Mouse (Mus musculus): Measurements from ENCODE around the gene Lrrc51. TPM values are rescaled to one million over a fixed set of nuclear protein-coding genes. Genes with fewer than 3 reads are reported as not detected.

Lrrc51 gene
- polyA plus RNA-seq, 1 experiment from 2014 or later: 11.6 TPM

- no peaks in the 10 kb centered on the region for H3K27me3 ChIP-seq (ENCODE audit: control insufficient read depth, insufficient read depth, low read length)
- H3K4me1 ChIP-seq (ENCODE audit: control insufficient read depth, insufficient read depth, low read length): peaks cover 18% of the 10 kb centered on the region
- H3K9ac ChIP-seq (replicated peaks; ENCODE audit: low read depth, low read length): no peak overlapping the region
- peak overlapping the region; percentile 57 for H3K4me2 ChIP-seq (replicated peaks; ENCODE audit: low read depth, low read length)
- 50% methylated on average over 2 of the region's 2 CpGs for WGBS
- no peaks in the 10 kb centered on the region for H3K36me3 ChIP-seq (ENCODE audit: control insufficient read depth, insufficient read depth, low read length)
- H3K9me3 ChIP-seq (ENCODE audit: control insufficient read depth, low read depth, low read length): no peaks in the 10 kb centered on the region
- peak overlapping the region; percentile 100; the same call in 1 of the 2 replicates for H3K27ac ChIP-seq (ENCODE audit: low read length)
- no peak overlapping the region for H3K4me3 ChIP-seq (ENCODE audit: low read depth, low read length)
- ATAC-seq (ENCODE audit: insufficient number of reproducible peaks, insufficient read depth, low FRiP score, low read depth): no peak
Observed at GRCm38 (mm10) chr7:101968751-101969150, 35.1 kb upstream of the Lrrc51 start.

- ATAC-seq (ENCODE audit: insufficient number of reproducible peaks, insufficient read depth, low FRiP score, low read depth): no peak
- peaks cover 9% of the 10 kb centered on the region for H3K4me1 ChIP-seq (ENCODE audit: control insufficient read depth, insufficient read depth, low read length)
- H3K4me3 ChIP-seq (ENCODE audit: low read depth, low read length): no peak overlapping the region
- H3K4me2 ChIP-seq (replicated peaks; ENCODE audit: low read depth, low read length): no peak overlapping the region
- H3K9me3 ChIP-seq (ENCODE audit: control insufficient read depth, low read depth, low read length): no peaks in the 10 kb centered on the region
- H3K27ac ChIP-seq (ENCODE audit: low read length): no peak overlapping the region
- no peaks in the 10 kb centered on the region for H3K36me3 ChIP-seq (ENCODE audit: control insufficient read depth, insufficient read depth, low read length)
- WGBS: 91% methylated on average over 1 of the region's 1 CpGs
- no peaks in the 10 kb centered on the region for H3K27me3 ChIP-seq (ENCODE audit: control insufficient read depth, insufficient read depth, low read length)
- no peak overlapping the region for H3K9ac ChIP-seq (replicated peaks; ENCODE audit: low read depth, low read length)
Observed at GRCm38 (mm10) chr7:101967256-101967655, 33.6 kb upstream of the Lrrc51 start.

- Histone ChIP-seq H3K27ac (ENCODE audit: low read length) (no peak overlapping the region), H3K9me3 (ENCODE audit: control insufficient read depth, low read depth, low read length) (no peaks in the 10 kb centered on the region), H3K4me3 (ENCODE audit: low read depth, low read length) (no peak overlapping the region), H3K4me1 (ENCODE audit: control insufficient read depth, insufficient read depth, low read length) (peaks cover 7% of the 10 kb centered on the region), H3K9ac (replicated peaks; ENCODE audit: low read depth, low read length) (no peak overlapping the region), H3K27me3 (ENCODE audit: control insufficient read depth, insufficient read depth, low read length) (no peaks in the 10 kb centered on the region), H3K4me2 (replicated peaks; ENCODE audit: low read depth, low read length) (no peak overlapping the region), H3K36me3 (ENCODE audit: control insufficient read depth, insufficient read depth, low read length) (no peaks in the 10 kb centered on the region)
- 59% methylated on average over 2 of the region's 2 CpGs for WGBS
- ATAC-seq (ENCODE audit: insufficient number of reproducible peaks, insufficient read depth, low FRiP score, low read depth): no peak
Observed at GRCm38 (mm10) chr7:101965606-101966005, 31.9 kb upstream of the Lrrc51 start.

GRCm38 (mm10) chr7:101964551-101964950 lies 30.9 kb upstream of the Lrrc51 start:
- Histone ChIP-seq H3K9ac (replicated peaks; ENCODE audit: low read depth, low read length) (no peak overlapping the region), H3K27ac (ENCODE audit: low read length) (no peak overlapping the region), H3K9me3 (ENCODE audit: control insufficient read depth, low read depth, low read length) (no peaks in the 10 kb centered on the region), H3K4me3 (ENCODE audit: low read depth, low read length) (no peak overlapping the region), H3K4me1 (ENCODE audit: control insufficient read depth, insufficient read depth, low read length) (peaks cover 7% of the 10 kb centered on the region), H3K27me3 (ENCODE audit: control insufficient read depth, insufficient read depth, low read length) (no peaks in the 10 kb centered on the region), H3K4me2 (replicated peaks; ENCODE audit: low read depth, low read length) (no peak overlapping the region), H3K36me3 (ENCODE audit: control insufficient read depth, insufficient read depth, low read length) (no peaks in the 10 kb centered on the region)
- WGBS: 86% methylated on average over 4 of the region's 4 CpGs
- no peak for ATAC-seq (ENCODE audit: insufficient number of reproducible peaks, insufficient read depth, low FRiP score, low read depth)

- Histone ChIP-seq H3K9me3 (ENCODE audit: control insufficient read depth, low read depth, low read length) (no peaks in the 10 kb centered on the region), H3K9ac (replicated peaks; ENCODE audit: low read depth, low read length) (no peak overlapping the region), H3K27me3 (ENCODE audit: control insufficient read depth, insufficient read depth, low read length) (no peaks in the 10 kb centered on the region), H3K27ac (ENCODE audit: low read length) (no peak overlapping the region), H3K4me3 (ENCODE audit: low read depth, low read length) (no peak overlapping the region), H3K36me3 (ENCODE audit: control insufficient read depth, insufficient read depth, low read length) (no peaks in the 10 kb centered on the region), H3K4me1 (ENCODE audit: control insufficient read depth, insufficient read depth, low read length) (peaks cover under 1% of the 10 kb centered on the region; the same call in 1 of the 2 replicates), H3K4me2 (replicated peaks; ENCODE audit: low read depth, low read length) (no peak overlapping the region)
- WGBS: 91% methylated on average over 2 of the region's 2 CpGs
- ATAC-seq (ENCODE audit: insufficient number of reproducible peaks, insufficient read depth, low FRiP score, low read depth): no peak
Observed at GRCm38 (mm10) chr7:101963621-101964020, 29.9 kb upstream of the Lrrc51 start.

- H3K36me3 ChIP-seq (ENCODE audit: control insufficient read depth, insufficient read depth, low read length): no peaks in the 10 kb centered on the region
- no peak for ATAC-seq (ENCODE audit: insufficient number of reproducible peaks, insufficient read depth, low FRiP score, low read depth)
- H3K27ac ChIP-seq (ENCODE audit: low read length): no peak overlapping the region
- 94% methylated on average over 2 of the region's 2 CpGs for WGBS
- no peak overlapping the region for H3K9ac ChIP-seq (replicated peaks; ENCODE audit: low read depth, low read length)
- no peaks in the 10 kb centered on the region for H3K27me3 ChIP-seq (ENCODE audit: control insufficient read depth, insufficient read depth, low read length)
- no peak overlapping the region for H3K4me3 ChIP-seq (ENCODE audit: low read depth, low read length)
- no peaks in the 10 kb centered on the region for H3K9me3 ChIP-seq (ENCODE audit: control insufficient read depth, low read depth, low read length)
- no peaks in the 10 kb centered on the region for H3K4me1 ChIP-seq (ENCODE audit: control insufficient read depth, insufficient read depth, low read length)
- no peak overlapping the region for H3K4me2 ChIP-seq (replicated peaks; ENCODE audit: low read depth, low read length)
Observed at GRCm38 (mm10) chr7:101962829-101963228, 29.1 kb upstream of the Lrrc51 start.

GRCm38 (mm10) chr7:101956911-101957310 lies 23.2 kb upstream of the Lrrc51 start:
- Histone ChIP-seq H3K27ac (ENCODE audit: low read length) (no peak overlapping the region), H3K4me1 (ENCODE audit: control insufficient read depth, insufficient read depth, low read length) (no peaks in the 10 kb centered on the region; the same call in 1 of the 2 replicates), H3K4me3 (ENCODE audit: low read depth, low read length) (no peak overlapping the region), H3K9me3 (ENCODE audit: control insufficient read depth, low read depth, low read length) (no peaks in the 10 kb centered on the region), H3K4me2 (replicated peaks; ENCODE audit: low read depth, low read length) (no peak overlapping the region), H3K36me3 (ENCODE audit: control insufficient read depth, insufficient read depth, low read length) (no peaks in the 10 kb centered on the region), H3K9ac (replicated peaks; ENCODE audit: low read depth, low read length) (no peak overlapping the region), H3K27me3 (ENCODE audit: control insufficient read depth, insufficient read depth, low read length) (no peaks in the 10 kb centered on the region)
- WGBS: 93% methylated on average over 5 of the region's 5 CpGs
- no peak for ATAC-seq (ENCODE audit: insufficient number of reproducible peaks, insufficient read depth, low FRiP score, low read depth)

GRCm38 (mm10) chr7:101956481-101956880 lies 22.8 kb upstream of the Lrrc51 start:
- Histone ChIP-seq H3K4me3 (ENCODE audit: low read depth, low read length) (no peak overlapping the region), H3K36me3 (ENCODE audit: control insufficient read depth, insufficient read depth, low read length) (no peaks in the 10 kb centered on the region), H3K27ac (ENCODE audit: low read length) (no peak overlapping the region), H3K4me2 (replicated peaks; ENCODE audit: low read depth, low read length) (no peak overlapping the region), H3K9me3 (ENCODE audit: control insufficient read depth, low read depth, low read length) (no peaks in the 10 kb centered on the region), H3K9ac (replicated peaks; ENCODE audit: low read depth, low read length) (no peak overlapping the region), H3K27me3 (ENCODE audit: control insufficient read depth, insufficient read depth, low read length) (no peaks in the 10 kb centered on the region), H3K4me1 (ENCODE audit: control insufficient read depth, insufficient read depth, low read length) (no peaks in the 10 kb centered on the region; the same call in 1 of the 2 replicates)
- WGBS: 81% methylated on average over 1 of the region's 1 CpGs
- no peak for ATAC-seq (ENCODE audit: insufficient number of reproducible peaks, insufficient read depth, low FRiP score, low read depth)

GRCm38 (mm10) chr7:101955862-101956261 lies 22.2 kb upstream of the Lrrc51 start:
- no peak for ATAC-seq (ENCODE audit: insufficient number of reproducible peaks, insufficient read depth, low FRiP score, low read depth)

More at GRCm38 (mm10) chr7:101955862-101956261, 22.2 kb upstream of the Lrrc51 start:
- no peaks in the 10 kb centered on the region for H3K9me3 ChIP-seq (ENCODE audit: control insufficient read depth, low read depth, low read length)
- no peaks in the 10 kb centered on the region for H3K27me3 ChIP-seq (ENCODE audit: control insufficient read depth, insufficient read depth, low read length)
- no peak overlapping the region for H3K4me3 ChIP-seq (ENCODE audit: low read depth, low read length)
- no peaks in the 10 kb centered on the region for H3K36me3 ChIP-seq (ENCODE audit: control insufficient read depth, insufficient read depth, low read length)
- H3K4me2 ChIP-seq (replicated peaks; ENCODE audit: low read depth, low read length): no peak overlapping the region
- 77% methylated on average over 4 of the region's 4 CpGs for WGBS
- H3K27ac ChIP-seq (ENCODE audit: low read length): no peak overlapping the region
- no peaks in the 10 kb centered on the region; the same call in 1 of the 2 replicates for H3K4me1 ChIP-seq (ENCODE audit: control insufficient read depth, insufficient read depth, low read length)
- H3K9ac ChIP-seq (replicated peaks; ENCODE audit: low read depth, low read length): no peak overlapping the region

All from stomach, embryonic 14.5 days (tissue).